Mouse (Mus musculus): ENCODE measurements around the gene Igsf8. TPM values are rescaled to one million over a fixed set of nuclear protein-coding genes. Genes with fewer than 3 reads are reported as not detected.

Gene Igsf8
- polyA plus RNA-seq, 1 experiment: 119 TPM

DNA sequence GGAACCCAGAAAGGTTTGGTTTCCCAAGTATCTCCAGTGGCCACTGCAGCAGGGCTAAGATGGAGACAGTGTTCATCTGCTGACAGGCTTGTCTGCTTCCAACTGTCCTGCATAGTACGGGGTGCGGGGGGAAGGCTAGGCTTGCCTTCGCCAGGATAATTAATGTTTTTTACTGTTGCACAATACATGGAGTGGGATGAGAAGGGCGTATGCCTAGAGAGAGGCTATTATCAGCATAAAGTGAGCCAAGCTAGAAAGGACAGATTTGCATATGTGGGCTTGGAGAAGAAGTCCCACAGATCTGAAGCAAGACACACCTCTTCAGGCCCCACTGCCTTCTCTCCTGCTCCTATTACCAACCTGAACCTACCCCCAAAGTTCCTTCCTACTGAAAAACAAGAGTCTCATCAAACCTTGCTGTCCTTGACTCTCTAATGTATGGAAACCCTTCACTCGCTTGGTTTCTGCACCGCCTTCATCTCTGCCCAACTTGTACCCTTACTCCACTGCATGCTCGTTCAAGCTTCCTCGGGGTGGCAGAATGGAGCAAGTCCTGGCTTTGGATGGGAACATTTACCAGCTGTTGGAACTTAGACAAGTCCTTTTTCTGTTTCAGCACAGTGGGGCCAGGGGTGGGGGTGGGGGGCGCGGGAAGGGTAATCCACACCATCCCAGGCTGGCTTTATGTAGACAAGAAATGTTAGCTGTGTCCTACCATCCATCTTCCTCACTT lies 20.2 kb downstream of the Igsf8 start:
- H3K27me3 ChIP-seq (ENCODE audit: control insufficient read depth, insufficient read depth, low read length): no peaks in the 10 kb centered on the region
- WGBS: 87% methylated on average over 10 of the region's 10 CpGs
- no peak for DNase-seq (ENCODE audit: low read depth in 1 of 2, low spot score in 2 of 2)

DNA sequence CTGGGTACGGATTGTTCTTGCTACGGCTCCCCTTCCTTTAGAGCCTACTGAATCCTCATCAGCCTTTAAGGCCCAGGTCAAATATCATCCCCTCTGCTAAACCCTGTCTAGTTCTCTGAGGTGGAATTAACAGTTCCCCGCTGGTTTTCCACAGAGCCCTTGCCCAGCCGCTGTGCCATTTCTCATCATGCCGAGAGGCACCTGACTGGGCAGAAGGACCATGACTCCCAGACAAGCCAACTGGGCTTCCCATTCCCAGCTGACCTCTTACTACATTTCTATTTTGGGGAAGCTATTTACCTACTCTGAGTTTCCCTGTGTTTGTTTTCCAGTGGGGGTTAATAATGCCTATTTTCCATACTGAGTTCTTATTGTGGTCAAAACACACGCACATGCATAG lies 21.6 kb downstream of the Igsf8 start:
- WGBS: 95% methylated on average over 6 of the region's 6 CpGs
- H3K27ac ChIP-seq (ENCODE audit: insufficient read depth, low read length): no peak overlapping the region
- TF ChIP-seq POLR2A (IDR thresholded peaks at IDR 0.05; ENCODE audit: low read depth, low read length): no peak
- TF ChIP-seq CTCF (IDR thresholded peaks at IDR 0.05; ENCODE audit: extremely low read depth, insufficient read depth, insufficient read length, insufficient replicate concordance): no peak
- H3K4me3 ChIP-seq (ENCODE audit: extremely low read depth, insufficient read depth, insufficient read length): no peak overlapping the region
- no peak for DNase-seq (ENCODE audit: low read depth in 1 of 2, low spot score in 2 of 2)
- H3K36me3 ChIP-seq (ENCODE audit: control insufficient read depth, insufficient read depth, low read length): no peaks in the 10 kb centered on the region
- H3K4me1 ChIP-seq (ENCODE audit: control insufficient read depth, insufficient read depth, insufficient read length): no peaks in the 10 kb centered on the region
- H3K27me3 ChIP-seq (ENCODE audit: control insufficient read depth, insufficient read depth, low read length): no peaks in the 10 kb centered on the region

More for the DNA sequence above, 20.2 kb downstream of the Igsf8 start:
- Histone ChIP-seq H3K4me3 (ENCODE audit: extremely low read depth, insufficient read depth, insufficient read length) (no peak overlapping the region), H3K4me1 (ENCODE audit: control insufficient read depth, insufficient read depth, insufficient read length) (peaks cover 10% of the 10 kb centered on the region; the same call in 1 of the 2 replicates), H3K27ac (ENCODE audit: insufficient read depth, low read length) (no peak overlapping the region), H3K36me3 (ENCODE audit: control insufficient read depth, insufficient read depth, low read length) (no peaks in the 10 kb centered on the region)
- no peak for TF ChIP-seq CTCF (IDR thresholded peaks at IDR 0.05; ENCODE audit: extremely low read depth, insufficient read depth, insufficient read length, insufficient replicate concordance)
- no peak for TF ChIP-seq POLR2A (IDR thresholded peaks at IDR 0.05; ENCODE audit: low read depth, low read length)

DNA sequence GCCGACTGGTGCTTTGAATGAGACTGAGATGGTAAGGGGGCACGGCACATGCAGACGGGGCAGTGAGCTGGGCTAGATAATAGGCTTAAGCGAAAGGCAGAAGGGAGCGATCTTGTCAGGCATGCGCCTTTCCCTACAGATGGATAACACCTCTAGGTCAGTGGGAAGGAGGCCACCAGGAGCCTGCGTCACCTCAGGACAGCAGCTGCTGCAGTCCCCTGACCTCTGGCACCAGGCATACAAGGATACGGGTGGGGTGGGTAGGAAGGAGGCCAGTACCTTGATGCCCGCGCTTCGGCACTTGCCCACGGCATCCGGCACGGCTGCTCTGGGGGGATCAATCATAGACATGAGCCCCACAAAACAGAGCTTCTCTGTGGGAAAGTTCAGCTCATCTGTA lies 22.8 kb downstream of the Igsf8 start:
- DNase-seq (ENCODE audit: low read depth in 1 of 2, low spot score in 2 of 2): no peak
- Histone ChIP-seq H3K36me3 (ENCODE audit: control insufficient read depth, insufficient read depth, low read length) (no peaks in the 10 kb centered on the region), H3K4me3 (ENCODE audit: extremely low read depth, insufficient read depth, insufficient read length) (no peak overlapping the region), H3K27ac (ENCODE audit: insufficient read depth, low read length) (no peak overlapping the region), H3K4me1 (ENCODE audit: control insufficient read depth, insufficient read depth, insufficient read length) (no peaks in the 10 kb centered on the region), H3K27me3 (ENCODE audit: control insufficient read depth, insufficient read depth, low read length) (no peaks in the 10 kb centered on the region)
- 97% methylated on average over 14 of the region's 14 CpGs for WGBS
- TF ChIP-seq CTCF (IDR thresholded peaks at IDR 0.05; ENCODE audit: extremely low read depth, insufficient read depth, insufficient read length, insufficient replicate concordance) (no peak), POLR2A (IDR thresholded peaks at IDR 0.05; ENCODE audit: low read depth, low read length) (no peak)

DNA sequence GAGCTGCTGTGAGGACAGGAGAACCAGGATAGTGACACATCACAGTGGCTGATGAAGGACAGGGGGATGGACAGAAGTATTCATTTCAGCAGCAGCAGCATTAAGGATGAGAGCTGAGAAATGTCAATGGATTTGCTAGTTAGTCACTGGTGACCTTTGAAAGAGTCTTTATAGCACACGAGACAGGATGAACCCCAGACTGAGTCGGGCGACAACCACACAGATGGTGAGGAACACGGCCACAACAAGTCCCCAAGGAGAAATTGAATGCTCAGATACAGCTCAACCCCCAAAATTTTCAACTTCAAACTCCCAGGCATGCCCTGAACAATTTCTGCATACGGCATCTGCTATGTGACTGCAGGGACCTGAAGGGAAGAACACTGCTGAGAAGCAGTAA lies 25.3 kb downstream of the Igsf8 start:
- Histone ChIP-seq H3K4me3 (ENCODE audit: extremely low read depth, insufficient read depth, insufficient read length) (no peak overlapping the region), H3K36me3 (ENCODE audit: control insufficient read depth, insufficient read depth, low read length) (no peaks in the 10 kb centered on the region), H3K27ac (ENCODE audit: insufficient read depth, low read length) (no peak overlapping the region), H3K4me1 (ENCODE audit: control insufficient read depth, insufficient read depth, insufficient read length) (no peaks in the 10 kb centered on the region), H3K27me3 (ENCODE audit: control insufficient read depth, insufficient read depth, low read length) (no peaks in the 10 kb centered on the region)
- 38% methylated on average over 5 of the region's 5 CpGs for WGBS
- no peak for DNase-seq (ENCODE audit: low read depth in 1 of 2, low spot score in 2 of 2)
- TF ChIP-seq POLR2A (IDR thresholded peaks at IDR 0.05; ENCODE audit: low read depth, low read length) (no peak), CTCF (IDR thresholded peaks at IDR 0.05; ENCODE audit: extremely low read depth, insufficient read depth, insufficient read length, insufficient replicate concordance) (no peak)

DNA sequence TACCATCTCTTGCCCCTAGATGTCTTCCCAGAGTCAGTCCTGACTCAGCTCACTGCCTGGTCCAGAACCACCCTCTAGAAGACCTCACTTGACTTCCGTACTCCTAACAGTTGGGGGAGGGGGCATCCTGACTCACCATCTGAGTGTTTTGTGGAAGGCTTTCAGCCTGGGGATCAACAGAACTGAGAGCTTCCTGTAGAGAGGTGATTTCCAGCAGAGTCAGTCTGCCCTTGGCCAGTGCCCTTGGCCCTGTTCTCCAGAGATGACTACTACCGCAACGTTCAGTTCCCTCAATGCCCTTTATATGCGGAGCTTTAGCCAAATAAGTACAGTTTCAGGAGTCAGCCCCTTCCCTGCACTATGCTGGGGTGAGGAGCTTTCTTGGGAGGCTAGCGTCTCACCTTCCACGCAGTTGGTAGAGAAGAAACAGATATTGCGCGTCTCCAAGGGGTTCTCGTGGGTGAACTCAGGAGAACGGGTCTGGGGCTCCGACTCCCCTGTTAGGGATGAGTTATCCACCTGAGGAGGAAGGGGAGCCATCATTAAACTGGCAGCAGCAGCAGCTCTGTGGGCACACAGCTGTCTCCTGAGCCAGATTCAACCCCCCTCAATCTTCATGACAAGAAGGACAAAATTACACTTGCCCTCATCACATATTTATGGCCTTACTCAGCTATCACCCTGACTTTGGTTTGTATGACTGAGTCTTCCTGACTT lies 27.6 kb downstream of the Igsf8 start:
- Histone ChIP-seq H3K27ac (ENCODE audit: insufficient read depth, low read length) (no peak overlapping the region), H3K36me3 (ENCODE audit: control insufficient read depth, insufficient read depth, low read length) (no peaks in the 10 kb centered on the region), H3K27me3 (ENCODE audit: control insufficient read depth, insufficient read depth, low read length) (no peaks in the 10 kb centered on the region), H3K4me3 (ENCODE audit: extremely low read depth, insufficient read depth, insufficient read length) (no peak overlapping the region), H3K4me1 (ENCODE audit: control insufficient read depth, insufficient read depth, insufficient read length) (no peaks in the 10 kb centered on the region)
- no peak for DNase-seq (ENCODE audit: low read depth in 1 of 2, low spot score in 2 of 2)
- TF ChIP-seq CTCF (IDR thresholded peaks at IDR 0.05; ENCODE audit: extremely low read depth, insufficient read depth, insufficient read length, insufficient replicate concordance) (no peak), POLR2A (IDR thresholded peaks at IDR 0.05; ENCODE audit: low read depth, low read length) (no peak)
- 89% methylated on average over 11 of the region's 11 CpGs for WGBS

DNA sequence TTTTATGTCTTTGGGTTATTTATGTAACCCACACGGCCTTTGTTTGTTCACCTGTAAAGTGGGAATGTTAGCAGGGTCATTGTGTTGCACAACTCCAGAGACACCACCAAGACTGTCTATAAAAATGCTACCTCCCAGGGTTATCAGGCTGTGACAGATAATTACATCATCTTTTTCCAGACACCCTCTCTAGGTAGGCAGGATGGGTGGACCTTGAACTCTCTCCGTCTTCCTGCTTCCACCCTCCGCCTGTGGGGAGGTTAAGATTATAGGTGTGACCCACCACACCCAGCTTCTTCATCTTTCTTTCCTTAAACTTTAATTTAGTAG lies 28.1 kb downstream of the Igsf8 start:
- Histone ChIP-seq H3K4me3 (ENCODE audit: extremely low read depth, insufficient read depth, insufficient read length) (no peak overlapping the region), H3K27me3 (ENCODE audit: control insufficient read depth, insufficient read depth, low read length) (no peaks in the 10 kb centered on the region), H3K27ac (ENCODE audit: insufficient read depth, low read length) (no peak overlapping the region), H3K4me1 (ENCODE audit: control insufficient read depth, insufficient read depth, insufficient read length) (no peaks in the 10 kb centered on the region), H3K36me3 (ENCODE audit: control insufficient read depth, insufficient read depth, low read length) (no peaks in the 10 kb centered on the region)
- DNase-seq (ENCODE audit: low read depth in 1 of 2, low spot score in 2 of 2): no peak
- WGBS: 81% methylated on average over 3 of the region's 3 CpGs
- no peak for TF ChIP-seq CTCF (IDR thresholded peaks at IDR 0.05; ENCODE audit: extremely low read depth, insufficient read depth, insufficient read length, insufficient replicate concordance)
- no peak for TF ChIP-seq POLR2A (IDR thresholded peaks at IDR 0.05; ENCODE audit: low read depth, low read length)

DNA sequence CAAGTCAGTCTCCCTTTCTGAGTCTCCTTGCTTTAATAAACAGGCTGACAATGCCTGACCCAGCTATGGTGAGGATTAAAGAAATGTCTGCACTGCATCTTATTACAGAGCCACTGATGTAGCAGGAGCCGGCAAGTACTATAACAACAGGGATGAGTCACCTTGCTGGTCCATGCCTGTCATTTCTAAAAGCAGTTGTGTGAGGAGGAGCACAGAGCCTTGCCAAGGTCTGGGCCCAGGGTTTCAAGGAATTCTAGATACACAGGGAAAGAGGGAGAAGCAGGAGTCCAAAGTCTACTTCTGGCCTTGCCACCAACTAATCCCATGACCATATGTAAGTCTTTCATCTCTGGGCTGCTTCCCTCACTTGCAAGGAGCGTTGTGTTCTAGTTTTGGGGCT lies 31.4 kb downstream of the Igsf8 start:
- H3K4me3 ChIP-seq (ENCODE audit: extremely low read depth, insufficient read depth, insufficient read length): no peak overlapping the region
- no peak for DNase-seq (ENCODE audit: low read depth in 1 of 2, low spot score in 2 of 2)
- no peaks in the 10 kb centered on the region for H3K27me3 ChIP-seq (ENCODE audit: control insufficient read depth, insufficient read depth, low read length)
- no peaks in the 10 kb centered on the region for H3K4me1 ChIP-seq (ENCODE audit: control insufficient read depth, insufficient read depth, insufficient read length)
- no peaks in the 10 kb centered on the region for H3K36me3 ChIP-seq (ENCODE audit: control insufficient read depth, insufficient read depth, low read length)
- no peak overlapping the region for H3K27ac ChIP-seq (ENCODE audit: insufficient read depth, low read length)
- 96% methylated on average over 2 of the region's 2 CpGs for WGBS
- TF ChIP-seq POLR2A (IDR thresholded peaks at IDR 0.05; ENCODE audit: low read depth, low read length): no peak
